Mouse (Mus musculus) midbrain, embryonic 11.5 days (tissue): ENCODE results near the gene Epdr1. TPM values are rescaled to one million over a fixed set of nuclear protein-coding genes. Genes with fewer than 3 reads are reported as not detected.
A peak's percentile ranks its signal among the peaks of the same experiment; 100 is the strongest.

Source experiments
- ATAC-seq: fragments of 200-750 bp; cut with Nextera tagmentation; 2 replicates; pipeline ENCODE4 v1.8.0; 2017; ENCODE audit warnings: moderate TSS enrichment, moderate library complexity; ENCODE audit not compliant: low FRiP score
- DNase-seq: peaks from one replicate; pipeline ENCODE4 v3.0.0; 2015; ENCODE audit warnings: low spot score; ENCODE audit errors: missing footprints
- H3K27ac ChIP-seq: fragments of 300-500 bp; sonication (generic); 2 replicates; pipeline ENCODE4 v1.5.1; 2014; ENCODE audit warnings: low read depth, low read length
- H3K27me3 ChIP-seq: fragments of 300-500 bp; sonication (generic); 2 replicates; pipeline ENCODE4 v1.6.1; 2014; ENCODE audit warnings: mild to moderate bottlenecking, low read length, moderate library complexity, mixed read lengths; ENCODE audit not compliant: control insufficient read depth, insufficient read depth
- H3K36me3 ChIP-seq: fragments of 300-500 bp; sonication (generic); 2 replicates; pipeline ENCODE4 v1.6.1; 2014; ENCODE audit warnings: mild to moderate bottlenecking, low read length, moderate library complexity, mixed read lengths; ENCODE audit not compliant: control insufficient read depth, insufficient read depth
- H3K4me1 ChIP-seq: fragments of 300-500 bp; sonication (generic); 2 replicates; pipeline ENCODE4 v1.6.1; 2014; ENCODE audit warnings: low read length; ENCODE audit not compliant: control insufficient read depth, insufficient read depth
- H3K4me2 ChIP-seq: fragments of 300-500 bp; sonication (generic); 2 replicates; pipeline ENCODE4 v1.6.1; 2014; ENCODE audit warnings: mild to moderate bottlenecking, moderate library complexity
- H3K4me3 ChIP-seq: fragments of 300-500 bp; sonication (generic); 2 replicates; pipeline ENCODE4 v1.5.1; 2014; ENCODE audit warnings: low read depth, low read length
- H3K9ac ChIP-seq: fragments of 300-500 bp; sonication (generic); 2 replicates; pipeline ENCODE4 v1.6.1; 2014; ENCODE audit warnings: low read length
- H3K9me3 ChIP-seq: fragments of 300-500 bp; sonication (generic); 2 replicates; pipeline ENCODE4 v1.6.1; 2016; ENCODE audit warnings: low read length; ENCODE audit not compliant: control insufficient read depth
- WGBS: fragments of 180-500 bp; shearing (Covaris S2); extraction: QIAGEN DNeasy Blood & Tissue Kit; methylation state at CpG from one replicate; pipeline ENCODE4 v1.1.7; 2014; 5-methylcytosine and 5-hydroxymethylcytosine counted together
- polyA plus RNA-seq: library from polyadenylated mRNA; unstranded; fragments of >200 nt; fragmentation: Nextera tagmentation; extraction: Ambion mirVana; gene quantifications from 2 replicates; pipeline ENCODE4 v1.2.1, GENCODE M21; 2014

Gene Epdr1
- polyA plus RNA-seq, 1 experiment from 2014 or later = 24.5 TPM

DNA sequence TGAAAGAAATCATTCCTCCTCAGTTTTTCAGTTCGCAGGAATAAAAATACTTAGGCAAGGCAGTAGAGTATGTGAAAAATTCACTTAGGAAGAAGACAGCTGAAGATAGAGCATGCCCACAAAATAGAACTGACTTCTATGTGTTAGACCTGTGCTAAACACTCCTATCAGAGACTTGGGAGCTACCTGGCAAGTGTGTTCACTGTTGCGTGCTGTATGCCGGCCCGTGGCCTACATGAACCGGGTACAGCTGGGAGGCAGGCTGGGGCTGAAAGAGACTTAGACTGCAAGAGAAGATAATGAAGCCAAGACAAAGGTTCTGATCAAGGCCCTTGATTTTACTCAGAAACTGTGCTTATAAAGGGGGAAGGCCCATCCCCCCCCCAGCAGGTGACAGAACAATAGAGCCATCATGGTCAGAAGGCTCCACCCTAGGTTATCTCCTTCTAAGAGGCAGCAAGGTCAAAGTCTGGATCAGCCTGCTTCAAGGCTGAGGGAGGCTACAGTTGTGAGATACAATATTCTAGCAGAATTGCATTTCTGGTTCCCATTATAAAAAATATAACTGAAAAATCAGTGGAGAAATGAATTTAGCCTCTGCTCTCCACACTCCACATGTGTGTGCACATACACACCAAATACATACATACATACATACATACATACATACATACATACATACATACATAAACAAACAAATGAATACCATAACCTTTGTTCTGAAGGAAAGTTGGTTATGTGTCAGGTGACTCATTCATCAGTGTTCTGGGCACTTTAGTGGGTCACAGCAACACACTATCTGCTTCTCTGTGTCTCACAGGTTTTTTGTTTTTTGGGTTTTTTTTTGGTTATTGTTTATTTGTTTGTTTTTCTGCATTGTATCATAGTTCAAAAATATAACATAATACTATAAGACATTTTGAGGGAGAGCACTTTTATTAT is 11.3 kb upstream of the Epdr1 start:
- Histone ChIP-seq H3K27me3 (no peaks in the 10 kb centered on the region), H3K27ac (no peak overlapping the region), H3K4me2 (no peak overlapping the region), H3K9ac (no peak overlapping the region), H3K9me3 (no peaks in the 10 kb centered on the region), H3K4me1 (no peaks in the 10 kb centered on the region), H3K36me3 (no peaks in the 10 kb centered on the region), H3K4me3 (no peak overlapping the region)
- DNase-seq = no peak
- ATAC-seq = no peak
- WGBS = 93% methylated on average over 5 of the region's 5 CpGs

DNA sequence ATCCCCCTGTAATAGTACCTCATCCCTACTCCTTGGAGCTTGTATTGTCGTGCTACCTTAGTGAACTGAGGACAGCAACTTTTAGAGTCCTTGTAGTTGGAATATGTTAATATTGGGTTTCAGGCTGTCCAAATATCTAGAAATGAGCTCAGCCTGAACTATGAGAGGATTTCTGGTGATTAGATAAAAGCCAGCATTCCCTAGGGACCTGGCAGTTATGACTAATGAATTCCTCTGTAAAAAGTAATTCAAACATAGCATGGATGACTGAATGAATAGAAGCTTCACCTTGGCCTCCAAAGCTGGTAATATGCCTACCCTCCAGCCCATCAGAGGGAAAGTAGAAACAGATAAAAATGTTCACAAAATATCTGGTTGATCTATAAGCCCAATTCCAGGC is 6.7 kb upstream of the Epdr1 start:
- Histone ChIP-seq H3K4me1 (peaks cover 13% of the 10 kb centered on the region), H3K36me3 (no peaks in the 10 kb centered on the region), H3K27me3 (peaks cover 5% of the 10 kb centered on the region; the same call in 1 of the 2 replicates), H3K9me3 (no peaks in the 10 kb centered on the region), H3K27ac (no peak overlapping the region), H3K4me3 (no peak overlapping the region), H3K4me2 (no peak overlapping the region), H3K9ac (no peak overlapping the region)
- DNase-seq (peak; percentile 14), ATAC-seq (no peak)
- WGBS = 71% methylated on average over 1 of the region's 1 CpGs

DNA sequence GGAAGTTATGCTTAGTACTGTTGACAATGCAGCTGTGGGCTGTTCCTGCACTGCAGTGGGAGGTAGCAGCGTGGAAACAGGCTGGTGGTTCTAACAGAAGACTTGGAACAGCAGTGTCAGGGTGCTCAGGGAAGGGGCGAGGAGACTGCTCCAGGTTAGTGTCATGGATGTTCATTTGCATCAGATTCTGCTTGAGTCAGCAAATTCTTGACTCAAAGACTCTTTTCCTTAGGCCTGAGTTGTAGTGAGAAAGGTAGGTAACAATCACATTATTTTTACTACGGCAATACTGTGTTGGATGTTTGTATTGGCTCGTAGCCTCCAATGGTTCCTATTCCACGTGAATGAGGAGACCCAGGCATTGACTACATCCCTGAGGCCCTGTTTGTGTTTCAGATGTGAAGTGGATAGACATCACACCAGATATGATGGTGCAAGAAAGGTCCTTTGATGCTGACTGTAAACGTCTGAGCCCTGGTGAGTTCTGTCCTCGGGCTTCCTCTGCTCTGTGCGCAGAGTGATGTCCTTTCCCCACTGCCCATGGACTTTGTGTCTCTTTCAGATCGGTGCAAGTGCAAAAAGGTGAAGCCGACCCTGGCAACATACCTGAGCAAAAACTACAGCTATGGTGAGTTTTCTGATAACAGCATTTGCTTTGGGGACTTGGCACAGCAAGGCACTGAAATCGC is 5.0 kb upstream of the Epdr1 start:
- no peak for ATAC-seq
- Histone ChIP-seq H3K27ac (no peak overlapping the region), H3K4me3 (no peak overlapping the region), H3K4me1 (peaks cover 13% of the 10 kb centered on the region), H3K27me3 (peaks cover 5% of the 10 kb centered on the region; the same call in 1 of the 2 replicates), H3K4me2 (no peak overlapping the region), H3K9me3 (no peaks in the 10 kb centered on the region), H3K36me3 (no peaks in the 10 kb centered on the region), H3K9ac (no peak overlapping the region)
- DNase-seq = peak; percentile 69
- WGBS = 91% methylated on average over 11 of the region's 11 CpGs

DNA sequence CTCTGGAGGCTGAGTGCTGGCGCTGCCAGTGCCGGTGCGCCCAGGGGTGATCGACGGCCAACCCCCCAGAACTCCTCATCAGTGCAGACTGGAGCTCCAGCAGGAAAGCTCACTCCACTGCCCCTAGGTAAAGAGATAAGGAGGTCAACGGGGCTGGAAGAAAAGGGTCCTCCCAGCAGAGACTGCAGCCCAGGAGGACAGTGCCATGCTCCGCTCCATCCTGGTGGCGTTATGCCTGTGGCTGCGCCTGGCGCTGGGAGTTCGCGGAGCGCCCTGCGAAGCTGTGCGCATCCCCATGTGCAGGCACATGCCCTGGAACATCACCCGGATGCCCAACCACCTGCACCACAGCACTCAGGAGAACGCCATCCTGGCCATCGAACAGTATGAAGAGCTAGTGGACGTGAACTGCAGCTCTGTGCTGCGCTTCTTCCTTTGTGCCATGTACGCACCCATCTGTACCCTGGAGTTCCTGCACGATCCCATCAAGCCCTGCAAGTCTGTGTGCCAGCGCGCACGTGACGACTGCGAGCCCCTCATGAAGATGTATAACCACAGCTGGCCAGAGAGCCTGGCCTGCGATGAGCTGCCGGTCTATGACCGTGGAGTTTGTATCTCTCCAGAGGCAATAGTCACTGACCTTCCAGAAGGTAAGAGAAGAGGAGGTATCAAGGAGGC is 3.6 kb upstream of the Epdr1 start:
- DNase-seq (peak; percentile 95), ATAC-seq (peak; percentile 45)
- no peaks in the 10 kb centered on the region for H3K36me3 ChIP-seq
- WGBS = 21% methylated on average over 30 of the region's 30 CpGs
- H3K4me3 ChIP-seq = peak overlapping the region; percentile 48
- peak overlapping the region; percentile 82 for H3K4me2 ChIP-seq
- peaks cover 5% of the 10 kb centered on the region; the same call in 1 of the 2 replicates for H3K27me3 ChIP-seq
- H3K9ac ChIP-seq = peak overlapping the region; percentile 60
- no peak overlapping the region for H3K27ac ChIP-seq
- peaks cover 16% of the 10 kb centered on the region for H3K4me1 ChIP-seq
- H3K9me3 ChIP-seq = no peaks in the 10 kb centered on the region

DNA sequence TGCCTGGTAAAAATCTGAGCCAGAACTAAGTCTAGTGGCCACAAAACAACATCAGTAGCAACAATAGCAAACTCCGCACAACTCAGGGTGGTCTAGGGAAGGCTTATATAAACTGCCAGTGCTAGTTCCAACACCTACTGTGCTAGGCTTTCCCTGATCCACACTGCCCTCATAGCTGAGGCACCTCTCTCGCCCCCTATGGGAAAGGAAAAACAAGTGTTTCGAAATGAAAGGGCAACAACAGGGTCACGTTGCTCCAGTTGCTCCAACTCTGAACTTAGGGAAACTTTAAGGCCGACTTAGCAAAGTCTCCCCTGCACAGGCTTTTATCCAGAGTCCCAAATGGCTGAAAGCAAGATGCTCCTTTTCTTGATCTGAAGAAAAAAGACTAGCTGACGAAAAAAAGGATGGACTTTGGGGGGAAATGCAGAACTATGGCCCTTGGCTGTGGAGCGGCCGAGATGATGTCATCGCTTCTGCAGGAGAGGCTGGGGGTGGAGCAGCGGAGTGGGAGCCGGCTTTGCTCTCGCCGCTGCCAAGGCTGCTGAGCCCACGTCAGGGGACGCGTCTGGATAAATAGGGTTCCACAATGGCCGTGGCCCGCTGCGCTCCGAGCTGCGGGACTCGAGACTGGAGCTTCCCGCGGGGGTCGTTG is 3.0 kb upstream of the Epdr1 start, which contains the start of gene Sfrp4:
Gene Sfrp4, plus strand, starts transcription at position 532 of the 655 bp plus-strand sequence.
- H3K9me3 ChIP-seq = no peaks in the 10 kb centered on the region
- H3K4me3 ChIP-seq = peak within 1 kb of the TSS; percentile 48
- H3K27ac ChIP-seq = no peak within 1 kb of the TSS
- peaks cover 5% of the 10 kb centered on the region; the same call in 1 of the 2 replicates for H3K27me3 ChIP-seq
- no peak for DNase-seq
- WGBS = 4% methylated on average over 25 of the region's 25 CpGs
- H3K9ac ChIP-seq = peak within 1 kb of the TSS; percentile 60
- H3K36me3 ChIP-seq = no peaks in the 10 kb centered on the region
- ATAC-seq = peak; percentile 78
- H3K4me2 ChIP-seq = peak within 1 kb of the TSS; percentile 82
- peaks cover 21% of the 10 kb centered on the region for H3K4me1 ChIP-seq

DNA sequence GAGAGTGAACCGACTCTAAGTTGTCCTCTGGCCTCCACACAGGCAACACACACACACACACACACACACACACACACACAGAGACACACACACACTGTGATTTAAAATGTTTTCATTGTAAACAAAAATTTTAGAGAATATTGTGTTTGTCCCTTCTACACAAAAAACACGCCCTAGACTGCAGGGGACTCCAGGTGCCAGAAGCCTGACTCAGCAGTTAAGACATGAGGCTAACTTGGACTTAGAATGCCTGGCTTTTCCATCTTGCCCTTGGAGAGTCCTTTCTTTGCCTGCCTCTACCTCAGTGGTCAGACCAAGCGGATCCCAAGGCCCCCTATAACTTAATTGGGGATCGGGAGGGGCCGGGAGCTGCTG is 899 bp downstream of the Epdr1 start:
- H3K4me1 ChIP-seq = peaks cover 20% of the 10 kb centered on the region
- no peaks in the 10 kb centered on the region for H3K9me3 ChIP-seq
- H3K27me3 ChIP-seq = peaks cover 4% of the 10 kb centered on the region; the same call in 1 of the 2 replicates
- ATAC-seq (peak; percentile 4), DNase-seq (peak; percentile 86)
- H3K27ac ChIP-seq = peak overlapping the region; percentile 63; the same call in 1 of the 2 replicates
- peak overlapping the region; percentile 91 for H3K9ac ChIP-seq
- no peaks in the 10 kb centered on the region for H3K36me3 ChIP-seq
- peak overlapping the region; percentile 72 for H3K4me3 ChIP-seq
- WGBS = 12% methylated on average over 5 of the region's 5 CpGs
- peak overlapping the region; percentile 88 for H3K4me2 ChIP-seq

DNA sequence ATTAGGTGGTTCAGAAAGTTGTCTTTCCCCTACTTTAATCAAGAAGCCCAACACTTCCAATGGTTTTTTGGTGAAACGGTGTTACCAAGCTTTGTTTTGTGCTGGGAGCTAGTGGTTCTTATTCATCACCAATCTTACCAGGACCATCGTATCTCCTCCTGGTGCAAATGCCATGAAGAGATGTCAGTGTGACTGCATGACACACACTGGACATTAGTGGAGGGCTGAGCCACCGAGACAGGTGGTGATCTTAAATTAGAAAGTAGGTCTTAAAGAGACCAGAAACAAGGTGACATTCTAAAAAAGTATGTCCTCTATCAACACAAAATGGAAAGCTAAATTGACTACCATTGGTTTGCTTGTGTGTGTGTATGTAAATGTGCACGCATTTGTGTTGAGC is 1.6 kb downstream of the Epdr1 start:
- DNase-seq (peak; percentile 73), ATAC-seq (no peak)
- no peak overlapping the region for H3K9ac ChIP-seq
- 97% methylated on average over 4 of the region's 4 CpGs for WGBS
- no peaks in the 10 kb centered on the region for H3K9me3 ChIP-seq
- peak overlapping the region; percentile 88 for H3K4me2 ChIP-seq
- peaks cover 13% of the 10 kb centered on the region for H3K4me1 ChIP-seq
- no peaks in the 10 kb centered on the region for H3K27me3 ChIP-seq
- H3K27ac ChIP-seq = no peak overlapping the region
- no peaks in the 10 kb centered on the region for H3K36me3 ChIP-seq
- H3K4me3 ChIP-seq = no peak overlapping the region

DNA sequence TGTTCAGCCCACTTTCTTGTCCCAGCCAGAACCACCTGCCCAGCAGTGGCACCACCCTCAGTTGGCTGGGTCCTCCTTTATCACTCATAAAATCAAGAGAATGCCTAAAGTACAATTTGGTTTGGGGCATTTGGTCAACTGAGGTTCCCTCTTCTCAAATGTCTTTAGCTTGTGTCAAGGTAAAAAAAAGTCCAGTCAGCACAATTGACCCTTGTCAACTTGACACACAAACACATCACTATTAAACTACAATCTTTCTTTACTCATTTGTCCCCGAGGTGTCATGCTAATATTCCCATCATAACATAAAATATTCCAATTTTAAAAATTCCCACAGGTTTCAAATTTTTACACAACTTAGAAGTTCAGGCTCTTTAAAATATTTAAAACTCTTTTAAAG is 5.4 kb downstream of the Epdr1 start:
- Histone ChIP-seq H3K4me3 (no peak overlapping the region), H3K27ac (no peak overlapping the region), H3K36me3 (no peaks in the 10 kb centered on the region), H3K4me1 (peaks cover 13% of the 10 kb centered on the region), H3K27me3 (no peaks in the 10 kb centered on the region), H3K4me2 (no peak overlapping the region), H3K9me3 (no peaks in the 10 kb centered on the region), H3K9ac (no peak overlapping the region)
- whole genome bisulfite sequencing = 87% methylated on average over 1 of the region's 1 CpGs
- ATAC-seq (no peak), DNase-seq (no peak)
